Mouse (Mus musculus) liver, adult 2 months (tissue): Measurements from ENCODE around the gene Prelp.

Experiments
- CTCF ChIP-seq: fragments of 200-500 bp; IDR thresholded peaks from 2 replicates; pipeline ENCODE4 v1.5.1; 2011; ENCODE audit warnings: low read depth, low read length, control low read depth
- POLR2A ChIP-seq: fragments of 200-500 bp; IDR thresholded peaks from 2 replicates; pipeline ENCODE4 v1.6.1; 2011; ENCODE audit warnings: low read length, control low read depth; ENCODE audit not compliant: insufficient read depth; ENCODE audit errors: extremely low read depth

GRCm38 (mm10) chr1:133887044-133887443 is 34.2 kb downstream of the Prelp start:
- no peak for TF ChIP-seq CTCF
- no peak for TF ChIP-seq POLR2A
